8 mouse cellular contexts compared by ENCODE assay signal in the genomic region with DNA sequence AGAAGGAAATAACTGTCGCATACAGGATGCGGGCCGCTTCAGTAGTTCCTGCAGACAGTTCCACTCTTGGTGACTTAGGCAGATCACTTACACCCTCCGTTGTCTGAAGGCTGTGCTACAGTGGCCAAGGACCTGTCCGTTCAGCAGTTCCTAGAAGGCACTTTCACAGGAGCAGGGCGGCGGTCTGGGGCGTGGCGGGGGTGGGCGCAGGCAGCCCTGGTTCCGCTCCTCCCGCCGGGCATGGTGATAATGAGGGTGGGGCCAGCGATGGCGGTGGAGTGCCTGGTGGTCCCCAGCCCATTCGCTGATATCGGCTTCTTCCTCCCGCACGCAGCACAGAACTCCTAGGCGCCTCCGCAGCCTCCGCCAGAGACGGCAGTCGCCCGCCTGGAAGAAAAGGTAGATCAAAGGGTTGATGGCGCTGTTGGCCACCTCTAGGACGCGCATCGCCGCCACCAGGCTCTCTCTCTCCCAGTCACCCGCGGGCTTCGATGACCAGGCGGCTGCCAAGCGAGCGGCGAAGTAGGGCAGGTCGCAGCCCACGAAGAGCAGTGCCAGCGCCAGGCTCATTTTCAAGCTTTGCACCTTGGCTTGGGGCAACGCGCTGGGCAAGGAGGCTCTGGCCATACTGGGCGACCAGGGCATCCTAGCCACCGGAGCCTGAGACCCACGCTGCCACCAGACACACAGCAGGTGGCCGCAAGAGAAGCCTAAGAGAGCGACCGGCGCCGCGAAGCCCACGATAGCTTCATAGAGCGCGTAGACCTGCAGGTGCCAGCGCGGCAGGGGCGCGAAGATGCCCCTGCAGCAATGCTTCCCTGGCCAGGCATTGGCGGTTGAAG. TPM values are rescaled to one million over a fixed set of nuclear protein-coding genes. Genes with fewer than 3 reads are reported as not detected.
A peak's percentile ranks its signal among the peaks of the same experiment; 100 is the strongest.
DNase-seq lines count a peak whose midpoint lies in the region; ATAC-seq and TF ChIP-seq lines count a peak whose summit lies in the region.

No protein-coding gene starts in this region.

- TF ChIP-seq POLR2A in cortical plate, adult 2 months (IDR thresholded peaks at IDR 0.05; ENCODE audit: extremely low read depth, insufficient read depth, low read length) = no peak

- no peaks in the 10 kb centered on the region for H3K9me3 ChIP-seq in limb, embryonic 13.5 days
- no peaks in the 10 kb centered on the region for H3K9me3 ChIP-seq in midbrain, embryonic 14.5 days (ENCODE audit: control insufficient read depth, low read length)

- ATAC-seq in limb, embryonic 13.5 days (ENCODE audit: low FRiP score, low read depth) = peak; percentile 74
- peak; percentile 74 for ATAC-seq in midbrain, embryonic 14.5 days (ENCODE audit: low FRiP score, low TSS enrichment)

- H3K4me3 ChIP-seq in cortical plate, adult 2 months (ENCODE audit: insufficient read depth, low read length) = peak overlapping the region; percentile 38
- H3K4me3 ChIP-seq in limb, embryonic 13.5 days = peak overlapping the region; percentile 56
- peak overlapping the region; percentile 57 for H3K4me3 ChIP-seq in midbrain, embryonic 14.5 days (replicated peaks; ENCODE audit: low read depth, low read length)

- peaks cover 60% of the 10 kb centered on the region for H3K27me3 ChIP-seq in limb, embryonic 13.5 days
- H3K27me3 ChIP-seq in midbrain, embryonic 14.5 days (ENCODE audit: control insufficient read depth, insufficient read depth, low read length) = peaks cover 37% of the 10 kb centered on the region

- DNase-seq in gastrocnemius, postnatal 10 days = peak; percentile 13
- DNase-seq in gastrocnemius, postnatal 25 days = no peak
- DNase-seq in heart, adult 9 months (ENCODE audit: low spot score in 2 of 2) = peak; percentile 3 to 27
- DNase-seq in kidney, adult 8-10 months = peak; percentile 12 to 15
- peak; percentile 72 for DNase-seq in midbrain, embryonic 14.5 days
- peak; percentile 51 to 53 for DNase-seq in spleen, postnatal 36 days (ENCODE audit: low spot score in 2 of 2)

- under 1% methylated on average over 59 of the region's 59 CpGs for WGBS in limb, embryonic 13.5 days
- WGBS in midbrain, embryonic 14.5 days = 1% methylated on average over 59 of the region's 59 CpGs

- no peaks in the 10 kb centered on the region for H3K36me3 ChIP-seq in limb, embryonic 13.5 days
- no peaks in the 10 kb centered on the region for H3K36me3 ChIP-seq in midbrain, embryonic 14.5 days (ENCODE audit: control insufficient read depth, insufficient read depth, low read length)

- H3K4me2 ChIP-seq in limb, embryonic 13.5 days (replicated peaks) = peak overlapping the region; percentile 97
- peak overlapping the region; percentile 100 for H3K4me2 ChIP-seq in midbrain, embryonic 14.5 days (ENCODE audit: low read length)

- peak overlapping the region; percentile 57 for H3K9ac ChIP-seq in limb, embryonic 13.5 days
- peak overlapping the region; percentile 60 for H3K9ac ChIP-seq in midbrain, embryonic 14.5 days (replicated peaks; ENCODE audit: low read length)

- H3K27ac ChIP-seq in cortical plate, adult 2 months (ENCODE audit: insufficient read depth, low read length) = peak overlapping the region; percentile 13; the same call in 1 of the 2 replicates
- no peak overlapping the region for H3K27ac ChIP-seq in limb, embryonic 13.5 days
- H3K27ac ChIP-seq in midbrain, embryonic 14.5 days (replicated peaks; ENCODE audit: low read depth, low read length) = 0 out of 2 replicates have a peak overlapping the region, but pooled peaks have one; percentile 20

- TF ChIP-seq CTCF in cortical plate, adult 2 months (IDR thresholded peaks at IDR 0.05; ENCODE audit: extremely low read depth, insufficient read depth, low read length) = no peak

- peaks cover 2% of the 10 kb centered on the region; the same call in 1 of the 2 replicates for H3K4me1 ChIP-seq in cortical plate, adult 2 months (ENCODE audit: control insufficient read depth, insufficient read depth, low read length)
- H3K4me1 ChIP-seq in limb, embryonic 13.5 days = peaks cover 16% of the 10 kb centered on the region
- H3K4me1 ChIP-seq in midbrain, embryonic 14.5 days (ENCODE audit: control insufficient read depth, insufficient read depth, low read length) = peaks cover 10% of the 10 kb centered on the region; the same call in 1 of the 2 replicates

RNA-seq across cellular contexts. Expression of a gene that starts 1.2 kb away (rescaled TPM):
- not detected for total RNA-seq in gastrocnemius, postnatal 10 days (2021)
- total RNA-seq in gastrocnemius, postnatal 25 days (2021) = not detected
- polyA plus RNA-seq in cortical plate, adult 2 months (2012; rRNA removed) = 6.0 and 7.3 TPM in 2 replicates
- 0.09 TPM in 1 of 2 replicates, not detected in the other for polyA plus RNA-seq in limb, embryonic 13.5 days (2015; fragmentation: Nextera tagmentation; extraction: Ambion mirVana)
- 1.2 and 2.2 TPM in 2 replicates for polyA plus RNA-seq in midbrain, embryonic 14.5 days (2014; fragmentation: Nextera tagmentation; extraction: Ambion mirVana)

RNA-seq across cellular contexts. Expression of a gene that starts 37.1 kb away (rescaled TPM):
- total RNA-seq in gastrocnemius, postnatal 10 days (2021) = 10 to 100 TPM; 11.8 to 14.8 TPM
- 10 to 100 TPM; 17.8 to 21.3 TPM for total RNA-seq in gastrocnemius, postnatal 25 days (2021)
- polyA plus RNA-seq in cortical plate, adult 2 months (2012; rRNA removed) = 13.8 and 15.6 TPM in 2 replicates
- 18.9 and 21.1 TPM in 2 replicates for polyA plus RNA-seq in limb, embryonic 13.5 days (2015; fragmentation: Nextera tagmentation; extraction: Ambion mirVana)
- 19.6 and 24.1 TPM in 2 replicates for polyA plus RNA-seq in midbrain, embryonic 14.5 days (2014; fragmentation: Nextera tagmentation; extraction: Ambion mirVana)

RNA-seq across cellular contexts. Expression of a gene that starts 42.8 kb away (rescaled TPM):
- 1 to 10 TPM; 5.1 to 7.1 TPM for total RNA-seq in gastrocnemius, postnatal 10 days (2021)
- 1 to 10 TPM; 2.7 TPM for total RNA-seq in gastrocnemius, postnatal 25 days (2021)
- polyA plus RNA-seq in cortical plate, adult 2 months (2012; rRNA removed) = 5.0 and 5.4 TPM in 2 replicates
- polyA plus RNA-seq in limb, embryonic 13.5 days (2015; fragmentation: Nextera tagmentation; extraction: Ambion mirVana) = 8.6 and 10.3 TPM in 2 replicates
- 4.6 and 4.8 TPM in 2 replicates for polyA plus RNA-seq in midbrain, embryonic 14.5 days (2014; fragmentation: Nextera tagmentation; extraction: Ambion mirVana)

RNA-seq across cellular contexts. Expression of a gene that starts 42.9 kb away (rescaled TPM):
- total RNA-seq in gastrocnemius, postnatal 10 days (2021) = 10 to 100 TPM; 11.4 to 16.5 TPM
- 10 to 100 TPM; 13.3 to 13.4 TPM for total RNA-seq in gastrocnemius, postnatal 25 days (2021)
- 12.9 and 13.9 TPM in 2 replicates for polyA plus RNA-seq in cortical plate, adult 2 months (2012; rRNA removed)
- 15.9 and 17.5 TPM in 2 replicates for polyA plus RNA-seq in limb, embryonic 13.5 days (2015; fragmentation: Nextera tagmentation; extraction: Ambion mirVana)
- 12.3 and 16.1 TPM in 2 replicates for polyA plus RNA-seq in midbrain, embryonic 14.5 days (2014; fragmentation: Nextera tagmentation; extraction: Ambion mirVana)
